Mouse (Mus musculus) heart, postnatal 0 days (tissue): ENCODE measurements around the gene Tspoap1.

Experiments used
- CTCF ChIP-seq: IDR thresholded peaks from 2 replicates; pipeline ENCODE4 v1.5.1; 2016; ENCODE audit warnings: antibody characterized with exemption, control low read depth, low read depth
- EP300 ChIP-seq: IDR thresholded peaks from 2 replicates; pipeline ENCODE4 v1.6.1; 2016; ENCODE audit warnings: antibody characterized with exemption, low read depth

- TF ChIP-seq EP300 = no peak
- no peak for TF ChIP-seq CTCF
These were observed 17.9 kb downstream of the Tspoap1 start for GRCm38 (mm10) chr11:87778100-87778765.
